Mouse (Mus musculus): ENCODE measurements around the gene Stub1. TPM values are rescaled to one million over a fixed set of nuclear protein-coding genes. Genes with fewer than 3 reads are reported as not detected.
"Not testable (repeated sequence)": the region's sequence is repeated elsewhere in the genome, so short reads cannot be mapped to it uniquely, and the experiment has no call there.

Gene Stub1
- 100 to 1,000 TPM; 171 to 173 TPM for total RNA-seq (2021)

DNA sequence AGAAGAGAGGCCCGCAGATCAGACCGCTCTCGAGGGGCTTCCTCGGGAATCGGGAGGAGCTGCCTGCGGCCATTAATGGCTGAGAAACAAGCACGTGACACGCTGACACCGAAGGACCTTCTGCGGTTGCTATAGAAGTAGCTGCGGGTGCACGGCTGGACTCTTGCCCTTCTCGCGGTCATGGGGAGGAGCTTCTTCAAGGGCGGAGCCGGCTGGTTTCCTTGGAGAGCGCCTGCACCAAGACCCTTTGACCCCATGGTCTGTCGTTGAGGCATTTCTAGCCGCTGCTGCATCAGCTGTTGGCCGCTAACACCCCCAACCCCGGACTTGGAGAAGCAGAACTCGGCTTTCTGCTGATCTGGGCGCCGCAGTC, at the start of gene Stub1:
Gene Stub1 (minus strand): TSS at position 114 of the 373 bp plus-strand sequence.
- peak; percentile 85 to 90 for DNase-seq (ENCODE audit: low spot score in 2 of 2)
- intact Hi-C loops (cut with DNase I), result no loop called here

DNA sequence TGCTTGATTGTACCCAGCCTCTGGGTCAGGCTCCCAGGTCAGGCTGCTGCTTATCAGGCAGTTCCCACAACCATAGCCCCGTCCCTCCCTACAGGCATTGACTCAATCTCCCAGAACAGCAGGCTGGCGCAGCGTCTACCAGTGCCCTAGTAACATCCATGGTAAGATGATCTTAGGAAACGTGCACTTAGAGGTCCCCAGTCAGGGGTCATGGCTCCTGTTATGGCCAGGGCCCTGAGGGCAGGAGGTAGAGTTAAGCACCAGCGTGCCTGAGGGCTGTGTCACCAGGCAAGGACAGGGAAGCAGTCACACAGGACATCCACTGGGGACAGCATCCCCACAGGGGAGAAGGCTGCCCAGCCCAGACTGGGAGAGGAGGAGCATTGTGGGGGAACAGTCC, 49.1 kb upstream of the Stub1 start:
- intact Hi-C loops (cut with DNase I), result no loop called here
- no peak for DNase-seq (ENCODE audit: low spot score in 2 of 2)

DNA sequence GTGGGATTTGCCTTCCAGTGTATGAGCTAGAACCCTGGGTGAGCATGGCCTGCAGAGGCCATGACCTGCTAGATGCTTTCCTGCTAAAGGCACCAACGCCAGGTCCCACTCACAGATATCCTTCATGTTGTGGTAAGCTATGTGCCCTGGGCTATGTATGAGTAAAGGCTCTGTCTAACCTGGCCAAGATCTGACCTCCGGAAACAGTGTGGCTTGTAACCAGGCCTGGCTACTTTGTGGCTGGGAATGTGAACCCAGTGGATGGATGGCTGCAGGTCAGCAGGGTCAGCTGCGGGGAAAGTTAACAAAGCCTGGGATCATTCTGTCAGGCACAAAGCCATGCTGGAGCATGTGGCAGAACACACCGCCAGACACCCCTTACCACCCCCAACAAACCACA, 48.5 kb upstream of the Stub1 start:
- intact Hi-C loops (cut with DNase I), result no loop called here

DNA sequence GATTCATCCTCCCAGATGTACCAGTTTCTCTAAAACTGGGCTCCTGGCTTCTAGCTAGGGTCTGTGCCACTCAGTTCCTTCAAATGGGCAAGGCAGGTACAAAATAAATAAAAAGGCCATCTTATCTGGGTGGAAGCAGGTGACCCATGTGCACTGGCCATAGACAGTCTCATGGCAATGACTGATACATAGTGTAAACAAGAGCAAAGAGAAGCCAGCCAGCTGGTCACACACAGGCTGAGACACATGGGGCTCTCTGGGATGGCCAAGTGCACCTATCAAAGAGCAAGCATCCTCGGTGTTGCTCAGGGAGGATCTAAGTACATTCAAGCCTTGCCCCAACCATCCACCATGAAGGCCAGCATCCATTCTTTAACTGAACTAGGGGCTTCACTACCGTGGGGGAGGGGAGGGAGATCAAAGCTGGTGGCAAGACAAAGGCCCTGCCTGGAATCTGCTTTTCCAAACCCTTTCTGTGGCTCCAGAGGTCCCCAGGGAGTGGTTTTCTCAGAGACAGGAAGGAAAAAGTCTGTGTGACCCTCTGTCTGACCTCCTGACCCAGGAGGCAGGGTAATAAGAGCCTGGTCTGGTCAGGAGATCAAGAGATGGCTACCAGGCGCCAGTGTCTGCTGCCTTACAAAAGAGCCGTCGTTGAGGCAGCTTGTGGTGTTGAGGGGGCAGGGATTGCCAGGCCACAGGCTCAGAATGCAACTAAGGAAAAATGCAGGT, 47.9 kb upstream of the Stub1 start:
- DNase-seq (ENCODE audit: low spot score in 2 of 2), result no peak
- intact Hi-C loops (cut with DNase I), result no loop called here

More for the DNA sequence above, 48.5 kb upstream of the Stub1 start:
- no peak for DNase-seq (ENCODE audit: low spot score in 2 of 2)

DNA sequence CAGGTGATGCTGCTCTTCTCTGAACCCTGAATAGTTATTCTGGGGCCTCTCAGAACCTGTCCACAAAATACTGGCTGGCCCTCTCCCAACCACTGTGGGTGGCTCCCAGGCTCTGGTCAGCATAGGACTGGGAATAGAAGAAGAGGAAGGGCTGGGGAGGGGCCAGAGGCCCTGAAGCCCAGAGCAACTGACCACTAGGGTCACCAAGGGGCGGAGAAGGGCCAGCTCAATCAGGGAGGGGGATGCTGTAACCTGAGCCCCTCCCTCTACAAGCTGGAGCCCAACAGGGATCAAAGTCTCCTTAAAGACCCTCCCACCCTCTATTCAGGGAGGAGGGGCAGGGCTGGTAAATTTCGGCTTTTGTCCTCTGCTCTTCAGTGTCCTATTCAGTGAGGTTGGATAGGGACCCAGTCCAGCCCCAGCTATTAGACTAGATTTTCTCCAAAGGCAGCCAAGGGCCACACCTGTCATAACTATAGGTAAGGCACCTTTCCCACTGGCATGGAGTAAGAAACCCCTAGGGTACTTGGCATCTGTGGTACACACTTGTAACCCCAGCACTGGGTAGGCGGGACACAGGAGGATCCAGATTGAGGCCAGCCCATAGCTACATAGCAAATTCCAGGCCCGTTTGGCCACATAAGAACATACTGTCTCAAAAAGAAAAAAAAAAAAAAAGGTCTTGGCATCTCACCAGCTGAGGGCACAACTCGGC, 47.1 kb upstream of the Stub1 start, which contains the start of gene Wfikkn1:
Gene Wfikkn1 (minus strand): TSS at position 663 of the 715 bp plus-strand sequence.
- intact Hi-C loops (cut with DNase I), result no loop called here
- DNase-seq (ENCODE audit: low spot score in 2 of 2), result no peak

DNA sequence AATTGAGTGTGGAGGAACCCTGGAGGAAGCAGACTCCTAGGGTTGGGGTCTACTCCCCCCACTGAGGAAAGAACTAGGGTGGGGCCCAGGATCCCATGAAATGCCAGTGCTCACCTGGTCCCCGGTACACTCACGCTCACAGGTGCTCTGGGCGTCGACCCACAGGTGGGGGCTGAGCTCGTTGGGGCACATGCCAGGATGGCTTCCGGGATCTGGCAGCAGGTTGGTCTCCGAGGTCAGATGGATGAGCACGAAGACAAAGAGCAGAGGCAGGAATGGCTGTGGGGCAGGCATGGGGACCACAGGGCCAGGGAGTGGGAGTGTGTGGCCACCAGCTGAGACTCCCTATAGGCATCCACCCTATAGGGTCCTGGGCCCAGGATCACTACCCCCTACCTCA, 46.5 kb upstream of the Stub1 start:
- intact Hi-C loops (cut with DNase I), result no loop called here
- DNase-seq (ENCODE audit: low spot score in 2 of 2), result no peak

DNA sequence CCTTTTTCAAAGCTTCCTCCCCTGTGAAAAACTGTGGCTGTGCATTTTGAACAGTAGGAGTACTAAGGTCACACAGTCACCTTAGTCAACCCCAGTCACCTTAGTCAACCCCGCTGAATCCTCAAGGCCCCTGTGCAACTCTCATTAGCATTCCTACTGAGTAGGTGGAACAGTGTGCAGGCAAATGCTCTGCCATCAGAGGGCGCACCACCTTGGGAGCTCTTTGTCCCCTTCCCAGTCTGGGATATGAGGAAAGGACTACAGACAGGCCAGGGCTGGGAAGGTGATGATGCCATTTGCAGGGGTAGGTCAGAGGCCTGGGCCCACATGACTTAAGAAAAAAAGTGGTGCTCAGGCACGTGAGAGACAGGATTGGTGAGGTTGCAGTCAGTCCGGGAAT, 46.1 kb upstream of the Stub1 start:
- intact Hi-C loops (cut with DNase I), result no loop called here
- peak in 1 of 2 experiments; percentile 50 for DNase-seq (ENCODE audit: low spot score in 2 of 2)

DNA sequence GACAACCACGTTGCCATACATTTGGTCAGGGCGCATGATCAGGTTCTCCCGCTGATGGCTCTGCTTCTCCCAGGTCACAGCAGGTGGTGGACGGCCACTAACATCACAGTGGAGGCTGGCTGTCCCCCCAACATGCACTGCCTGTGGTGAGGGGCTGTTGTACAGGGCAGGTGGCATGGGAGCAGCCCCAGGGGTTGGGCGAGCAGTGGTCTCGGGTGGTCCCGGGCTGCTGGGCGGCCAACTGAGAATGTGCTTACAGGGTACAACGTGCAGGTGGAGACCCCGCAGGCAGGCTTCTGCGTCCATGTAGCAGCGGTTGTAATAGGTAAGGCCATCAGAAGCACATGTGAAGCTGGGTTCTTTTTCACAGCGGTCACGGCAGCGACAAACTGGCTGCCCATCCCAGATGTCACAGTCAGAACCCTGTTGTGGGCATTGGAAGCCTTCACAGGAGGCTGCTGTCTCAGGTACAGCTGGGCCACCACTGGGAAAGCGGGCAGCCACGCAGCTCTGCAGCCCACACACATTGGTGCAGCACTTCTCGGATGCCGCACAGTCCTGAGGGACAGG, 45.5 kb upstream of the Stub1 start:
- DNase-seq (ENCODE audit: low spot score in 2 of 2), result no peak
- intact Hi-C loops (cut with DNase I), result no loop called here

DNA sequence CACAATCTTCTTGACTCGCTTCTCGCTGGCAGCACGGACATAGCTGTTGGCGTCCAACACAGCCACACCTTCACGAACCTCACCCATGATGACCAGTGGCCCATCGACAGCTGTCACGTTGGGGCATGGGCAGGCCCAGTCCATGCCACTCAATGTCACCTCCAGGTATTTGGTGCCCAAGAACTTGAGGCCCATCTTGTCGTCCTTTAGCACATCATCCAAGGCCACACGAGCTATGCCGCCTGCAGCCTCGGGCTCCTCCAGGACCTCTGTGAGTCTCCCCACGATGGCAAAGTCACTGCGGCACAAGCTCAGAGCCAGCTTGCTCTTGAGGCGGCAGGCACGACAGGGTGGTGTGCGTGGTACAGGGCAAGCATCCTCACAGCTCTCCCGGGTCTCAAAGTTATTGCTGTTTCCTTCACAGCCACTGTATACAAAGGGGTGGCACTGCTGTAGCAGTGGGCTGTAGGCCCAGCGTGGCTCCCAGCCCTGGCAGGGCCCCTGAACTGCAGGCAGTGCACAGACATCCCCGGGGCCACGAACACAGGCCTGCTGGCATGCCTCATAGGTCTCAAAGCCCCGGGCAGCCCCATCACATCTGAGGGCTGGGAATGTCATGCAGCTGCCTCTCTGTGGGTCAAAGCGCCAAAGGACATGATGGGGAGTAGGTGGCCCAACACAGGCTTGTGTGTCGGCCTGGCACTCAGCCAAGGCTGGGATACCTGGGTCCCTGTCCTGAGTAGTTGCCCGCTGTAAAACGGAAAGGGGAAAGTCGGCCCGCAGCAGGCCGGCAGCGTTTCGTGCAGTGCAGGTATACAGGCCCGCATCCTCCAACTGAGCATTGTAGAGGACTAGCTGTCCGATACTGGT, 44.8 kb upstream of the Stub1 start:
- intact Hi-C loops (cut with DNase I), result no loop called here
- DNase-seq (ENCODE audit: low spot score in 2 of 2), result no peak

DNA sequence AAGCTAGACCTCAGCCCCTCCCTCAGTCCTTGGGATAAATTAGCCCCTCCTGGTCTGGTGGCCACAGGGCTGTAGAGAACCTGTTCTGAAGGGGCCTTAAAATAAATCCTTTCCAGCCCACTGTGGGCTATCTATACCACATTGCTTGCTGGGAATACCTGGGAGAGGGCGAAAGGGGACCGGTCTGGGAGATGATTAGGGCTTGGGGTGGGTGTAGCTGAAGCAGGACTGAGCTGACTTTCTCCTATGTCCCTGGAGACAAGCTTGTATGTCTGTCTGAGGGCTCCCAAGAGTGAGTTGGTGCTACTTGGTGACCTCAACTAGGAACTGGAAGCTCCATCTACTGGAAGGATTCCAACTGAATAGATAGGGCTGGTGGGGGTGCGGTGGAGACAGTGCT, 43.8 kb upstream of the Stub1 start:
- DNase-seq (ENCODE audit: low spot score in 2 of 2), result no peak
- intact Hi-C loops (cut with DNase I), result no loop called here

DNA sequence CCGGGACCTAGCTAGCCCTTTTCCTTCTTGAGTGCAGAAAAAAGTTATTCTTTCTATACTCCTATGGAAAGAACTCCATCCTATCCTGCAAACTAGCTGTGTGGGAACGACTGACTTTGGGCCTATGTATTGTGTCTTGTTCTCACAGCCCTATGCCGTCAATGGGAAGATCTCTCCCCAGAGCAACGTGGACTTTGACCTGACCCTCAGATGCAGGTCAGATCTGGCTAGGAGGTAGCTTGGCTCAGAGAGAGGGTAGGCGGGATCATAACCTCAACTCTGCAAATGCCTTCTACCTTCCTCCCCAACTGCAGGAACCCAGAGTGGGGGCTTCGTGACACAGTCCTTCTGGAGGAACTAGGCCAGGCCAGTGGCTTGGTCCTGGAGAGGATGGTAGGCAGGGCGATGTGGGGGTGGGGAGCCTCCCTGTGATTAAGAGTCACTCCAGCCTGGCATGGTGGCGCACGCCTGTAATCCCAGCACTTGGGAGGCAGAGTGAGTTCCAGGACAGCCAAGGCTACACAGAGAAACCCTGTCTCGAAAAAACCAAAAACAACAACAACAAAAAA, 43.2 kb upstream of the Stub1 start:
- DNase-seq (ENCODE audit: low spot score in 2 of 2), result no peak
- intact Hi-C loops (cut with DNase I), result no loop called here

DNA sequence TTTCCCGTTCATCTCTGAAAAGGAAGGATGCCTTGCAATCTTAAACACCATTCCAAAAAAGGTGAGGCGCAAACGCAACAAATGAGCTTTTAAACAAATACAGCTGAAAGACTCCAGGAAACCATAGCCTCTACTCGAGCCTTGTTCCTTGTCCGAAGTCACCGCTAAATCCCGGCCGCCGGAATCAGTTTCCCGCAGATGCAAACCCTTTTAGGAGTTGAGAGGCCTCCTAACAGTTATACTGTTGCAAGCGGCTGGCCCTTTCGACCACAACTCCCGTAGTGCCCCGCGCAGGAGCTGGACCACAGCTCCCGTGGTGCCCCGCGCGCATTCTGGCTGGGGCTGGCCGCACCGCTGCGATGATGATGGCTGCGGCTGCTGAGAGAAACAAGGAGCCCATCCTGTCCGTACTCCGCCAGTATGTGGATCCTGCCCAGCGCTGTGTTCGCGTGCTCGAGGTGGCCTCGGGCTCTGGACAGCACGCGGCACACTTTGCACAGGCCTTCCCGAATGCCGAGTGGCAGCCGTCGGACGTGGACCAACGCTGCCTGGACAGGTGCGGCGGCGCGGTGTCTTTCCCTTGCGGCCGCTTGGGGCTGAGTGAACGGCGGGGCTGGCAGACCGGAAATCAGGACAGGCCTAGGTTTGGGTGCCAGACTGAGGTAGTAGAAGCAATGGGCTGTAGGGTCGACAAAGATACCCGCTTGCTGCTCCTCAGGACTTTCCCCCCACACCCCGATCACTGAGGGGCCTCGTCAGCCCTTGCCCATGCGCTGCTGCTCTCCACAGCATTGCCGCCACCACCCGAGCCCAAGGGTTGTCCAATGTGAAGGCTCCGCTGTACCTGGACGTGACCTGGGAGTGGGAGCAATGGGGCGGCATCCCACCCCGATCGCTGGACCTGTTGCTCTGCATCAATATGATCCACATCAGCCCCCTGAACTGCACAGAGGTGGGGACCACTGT, 42.2 kb upstream of the Stub1 start:
- peak; percentile 91 to 95 for DNase-seq (ENCODE audit: low spot score in 2 of 2)
- intact Hi-C loops (cut with DNase I), result no loop called here

DNA sequence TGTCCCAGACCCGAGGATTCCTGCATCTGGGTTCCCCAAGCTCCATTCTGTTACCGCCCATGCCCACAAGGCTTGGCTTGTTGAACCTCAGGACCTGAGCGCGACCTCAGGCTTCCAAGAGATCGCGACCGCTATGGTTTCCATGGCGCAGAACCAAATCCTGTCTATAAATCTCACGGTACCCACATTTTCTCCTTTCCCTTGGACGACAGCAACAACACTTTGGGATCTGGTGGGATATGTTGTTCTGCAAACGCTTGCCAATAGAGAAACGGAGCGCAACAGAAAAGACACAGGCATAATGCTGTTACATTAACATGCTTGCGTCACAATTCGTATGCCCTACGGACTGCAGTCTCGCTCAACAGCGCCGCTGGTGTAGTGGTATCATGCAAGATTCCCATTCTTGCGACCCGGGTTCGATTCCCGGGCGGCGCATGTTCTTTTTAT, 41.5 kb upstream of the Stub1 start, which contains the start of gene Mettl26:
Gene Mettl26 (plus strand): TSS at position 354 of the 450 bp plus-strand sequence.
- intact Hi-C loops (cut with DNase I), result no loop called here
- DNase-seq (ENCODE audit: low spot score in 2 of 2), result peak; percentile 98 to 99

DNA sequence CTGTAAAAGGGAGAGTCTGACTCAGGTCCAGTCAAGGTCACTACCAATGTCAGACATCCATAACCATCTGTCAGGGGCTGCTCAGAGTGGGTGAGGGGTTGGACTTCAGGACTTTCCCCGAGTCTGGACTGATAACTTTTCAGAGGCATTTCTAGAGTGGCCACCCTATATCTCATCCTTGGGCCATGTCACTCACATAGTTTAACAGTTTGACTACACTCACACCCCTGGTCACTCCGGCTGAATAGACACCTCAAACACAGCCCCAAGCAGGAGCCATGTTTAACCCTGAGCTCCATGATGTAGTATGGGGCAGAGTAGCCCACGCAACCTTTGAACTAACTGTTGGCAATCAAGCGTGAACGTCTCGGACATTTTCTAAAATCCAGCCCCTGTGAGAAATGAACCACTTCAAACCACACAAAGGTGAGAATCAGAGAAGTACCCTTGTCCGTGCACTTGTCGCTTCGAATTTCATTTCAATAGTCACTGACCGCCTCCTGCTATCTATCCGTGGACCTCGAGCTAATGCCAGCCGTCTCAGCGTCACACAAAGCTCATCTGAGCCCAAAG, 41.0 kb upstream of the Stub1 start:
- no peak for DNase-seq (ENCODE audit: low spot score in 2 of 2)
- intact Hi-C loops (cut with DNase I), result no loop called here

DNA sequence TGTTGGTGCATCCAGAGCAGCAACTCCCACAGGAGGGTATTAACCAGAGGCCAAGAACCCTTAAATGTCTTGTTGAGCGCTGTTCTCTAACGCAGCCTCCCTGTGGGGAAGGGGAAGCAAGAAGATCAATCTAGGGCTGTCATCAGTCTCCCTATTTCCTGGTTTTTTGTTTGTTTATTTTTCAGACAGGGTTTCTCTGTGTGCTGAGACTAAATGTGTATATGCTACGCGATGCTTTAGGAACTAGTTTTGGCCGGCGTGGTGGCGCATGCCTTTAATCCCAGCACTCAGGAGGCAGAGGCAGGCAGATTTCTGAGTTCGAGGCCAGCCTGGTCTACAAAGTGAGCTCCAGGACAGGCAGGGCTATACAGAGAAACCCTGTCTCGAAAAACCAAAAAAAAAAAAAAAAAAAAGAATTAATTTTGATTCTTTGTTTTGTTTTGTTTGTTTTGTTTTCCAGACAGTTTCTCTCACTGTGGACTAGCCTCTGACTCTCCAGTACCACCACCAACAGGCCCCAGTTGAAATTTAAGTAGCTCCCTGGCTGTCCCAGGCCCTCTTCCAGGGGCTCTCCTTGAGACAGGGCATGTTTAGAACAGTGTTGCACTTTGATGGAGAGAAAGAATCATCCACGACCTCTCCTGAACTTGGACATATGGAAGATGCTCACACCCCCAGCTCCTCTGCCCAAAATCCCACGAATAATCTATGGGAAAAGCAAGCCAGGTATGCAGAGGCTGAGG, 40.4 kb upstream of the Stub1 start:
- intact Hi-C loops (cut with DNase I), result no loop called here
- no peak for DNase-seq (ENCODE audit: low spot score in 2 of 2)

DNA sequence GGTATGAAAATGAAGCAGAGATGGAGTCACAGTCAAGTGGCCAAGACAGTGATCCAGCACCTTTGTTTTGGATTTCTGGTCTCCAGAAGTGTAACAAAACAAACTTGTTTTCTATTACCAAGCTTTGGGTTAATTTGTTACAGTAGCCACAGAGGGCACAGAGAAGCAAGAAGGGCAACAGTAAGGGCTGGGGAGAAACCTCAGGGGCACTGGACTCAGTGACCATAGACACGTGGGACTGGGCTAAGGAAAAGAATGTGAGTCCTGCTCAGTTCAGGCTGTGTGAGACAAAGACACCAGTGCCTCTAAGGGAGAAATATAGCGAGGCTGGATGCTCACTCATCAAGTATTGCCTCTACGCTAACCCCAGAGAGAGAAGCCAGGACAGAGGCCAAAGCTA, 39.5 kb upstream of the Stub1 start:
- DNase-seq (ENCODE audit: low spot score in 2 of 2), result no peak
- intact Hi-C loops (cut with DNase I), result no loop called here

DNA sequence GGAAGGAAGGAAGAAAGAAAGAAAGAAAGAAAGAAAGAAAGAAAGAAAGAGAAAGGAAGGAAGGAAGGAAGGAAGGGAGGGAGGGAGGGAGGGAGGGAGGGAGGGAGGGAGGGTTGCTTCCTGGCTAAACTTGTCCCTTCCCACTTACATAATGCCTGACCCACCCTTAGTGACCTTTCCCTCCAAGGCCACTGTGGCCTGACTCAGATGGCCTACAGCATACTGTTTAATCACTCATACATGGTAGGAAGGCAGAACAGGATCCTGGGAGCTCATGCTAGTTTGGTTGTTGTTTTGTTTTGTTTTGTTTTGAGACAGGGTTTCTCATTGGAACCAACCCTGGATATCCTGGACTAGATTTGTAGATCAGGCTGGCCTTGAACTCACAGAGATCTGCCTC, 38.4 kb upstream of the Stub1 start:
- intact Hi-C loops (cut with DNase I); DNase-seq (ENCODE audit: low spot score in 2 of 2): not testable (repeated sequence)
